In genomic region chr12:107960365-107960764, GRCm38 (mm10) we compare ENCODE assay signal across 8 mouse cellular contexts. TPM values are rescaled to one million over a fixed set of nuclear protein-coding genes. Genes with fewer than 3 reads are reported as not detected.
DNase-seq lines count a peak whose midpoint lies in the region; ATAC-seq lines count a peak whose summit lies in the region.

No protein-coding gene starts in this region.

- no peaks in the 10 kb centered on the region for H3K9me3 ChIP-seq in heart, embryonic 11.5 days (replicated peaks; ENCODE audit: control insufficient read depth, low read length)
- H3K9me3 ChIP-seq in embryonic facial prominence, embryonic 10.5 days = no peaks in the 10 kb centered on the region
- no peaks in the 10 kb centered on the region for H3K9me3 ChIP-seq in hindbrain, embryonic 13.5 days
- H3K9me3 ChIP-seq in midbrain, embryonic 13.5 days = no peaks in the 10 kb centered on the region

- peak overlapping the region; percentile 31 for H3K4me2 ChIP-seq in heart, embryonic 11.5 days
- H3K4me2 ChIP-seq in hindbrain, embryonic 13.5 days = peak overlapping the region; percentile 11; the same call in 1 of the 2 replicates
- no peak overlapping the region for H3K4me2 ChIP-seq in midbrain, embryonic 13.5 days (replicated peaks)

- no peak overlapping the region for H3K27ac ChIP-seq in heart, embryonic 11.5 days (ENCODE audit: low read depth, low read length)
- H3K27ac ChIP-seq in embryonic facial prominence, embryonic 10.5 days (replicated peaks) = peak overlapping the region; percentile 11
- peak overlapping the region; percentile 70 for H3K27ac ChIP-seq in hindbrain, embryonic 13.5 days
- H3K27ac ChIP-seq in midbrain, embryonic 13.5 days = peak overlapping the region; percentile 74

- peaks cover 15% of the 10 kb centered on the region for H3K4me1 ChIP-seq in heart, embryonic 11.5 days (ENCODE audit: control insufficient read depth, insufficient read depth, low read length)
- peaks cover 77% of the 10 kb centered on the region for H3K4me1 ChIP-seq in embryonic facial prominence, embryonic 10.5 days
- H3K4me1 ChIP-seq in hindbrain, embryonic 13.5 days (replicated peaks) = peaks cover 72% of the 10 kb centered on the region
- peaks cover 60% of the 10 kb centered on the region for H3K4me1 ChIP-seq in midbrain, embryonic 13.5 days (replicated peaks)

- 29% methylated on average over 14 of the region's 14 CpGs for WGBS in heart, embryonic 11.5 days (ENCODE audit: insufficient replicate concordance)
- WGBS in embryonic facial prominence, embryonic 10.5 days = 57% methylated on average over 14 of the region's 14 CpGs
- WGBS in hindbrain, embryonic 13.5 days = 49% methylated on average over 14 of the region's 14 CpGs
- 58% methylated on average over 14 of the region's 14 CpGs for WGBS in midbrain, embryonic 13.5 days

- intact Hi-C loops in heart, postnatal 10 days (cut with DNase I) = no loop called here

- H3K4me3 ChIP-seq in heart, embryonic 11.5 days (ENCODE audit: low read depth, low read length) = no peak overlapping the region
- no peak overlapping the region for H3K4me3 ChIP-seq in embryonic facial prominence, embryonic 10.5 days
- H3K4me3 ChIP-seq in hindbrain, embryonic 13.5 days = no peak overlapping the region
- H3K4me3 ChIP-seq in midbrain, embryonic 13.5 days (replicated peaks) = no peak overlapping the region

- no peaks in the 10 kb centered on the region for H3K36me3 ChIP-seq in heart, embryonic 11.5 days (ENCODE audit: control insufficient read depth, insufficient read depth, low read length)
- H3K36me3 ChIP-seq in embryonic facial prominence, embryonic 10.5 days (replicated peaks) = peaks cover 29% of the 10 kb centered on the region; the same call in 1 of the 2 replicates
- H3K36me3 ChIP-seq in hindbrain, embryonic 13.5 days = no peaks in the 10 kb centered on the region
- H3K36me3 ChIP-seq in midbrain, embryonic 13.5 days = no peaks in the 10 kb centered on the region

- DNase-seq in heart, postnatal 10 days = no peak
- DNase-seq in embryonic facial prominence, embryonic 10.5 days (ENCODE audit: low spot score) = peak; percentile 66
- no peak for DNase-seq in kidney, postnatal 25 days
- no peak for DNase-seq in urinary bladder, postnatal 14 days (ENCODE audit: low spot score)
- no peak for DNase-seq in adrenal gland, adult 2 months

- no peak overlapping the region for H3K9ac ChIP-seq in heart, embryonic 11.5 days (ENCODE audit: low read depth, low read length)
- H3K9ac ChIP-seq in hindbrain, embryonic 13.5 days = 0 out of 2 replicates have a peak overlapping the region, but pooled peaks have one; percentile 25
- no peak overlapping the region for H3K9ac ChIP-seq in midbrain, embryonic 13.5 days (replicated peaks)

- ATAC-seq in heart, embryonic 11.5 days (replicated peaks; ENCODE audit: insufficient number of reproducible peaks, low FRiP score, low TSS enrichment) = peak; percentile 35; the same call in 1 of the 2 replicates
- 0 out of 2 replicates have a peak, but pooled peaks have one; percentile 31 for ATAC-seq in hindbrain, embryonic 13.5 days (ENCODE audit: low FRiP score)
- no peak; the same call in 1 of the 2 replicates for ATAC-seq in midbrain, embryonic 13.5 days

- no peaks in the 10 kb centered on the region for H3K27me3 ChIP-seq in heart, embryonic 11.5 days (ENCODE audit: control insufficient read depth, insufficient read depth, low read length)
- no peaks in the 10 kb centered on the region for H3K27me3 ChIP-seq in embryonic facial prominence, embryonic 10.5 days (replicated peaks; ENCODE audit: low read depth, poor library complexity, severe bottlenecking)
- no peaks in the 10 kb centered on the region for H3K27me3 ChIP-seq in hindbrain, embryonic 13.5 days
- H3K27me3 ChIP-seq in midbrain, embryonic 13.5 days = no peaks in the 10 kb centered on the region

RNA-seq across cellular contexts. Expression of gene Bcl11b, which starts 43.0 kb away (rescaled TPM):
- polyA plus RNA-seq in heart, embryonic 11.5 days (2014; fragmentation: Nextera tagmentation; extraction: Ambion mirVana) = 1.7 and 3.5 TPM in 2 replicates
- total RNA-seq in heart, postnatal 10 days (2021) = 1 to 10 TPM; 1.6 to 1.8 TPM
- 7.3 and 10.4 TPM in 2 replicates for polyA plus RNA-seq in embryonic facial prominence, embryonic 10.5 days (2016; fragmentation: Nextera tagmentation; extraction: Ambion mirVana)
- polyA plus RNA-seq in hindbrain, embryonic 13.5 days (2015; fragmentation: Nextera tagmentation; extraction: Ambion mirVana) = 27.0 and 31.0 TPM in 2 replicates
- polyA plus RNA-seq in midbrain, embryonic 13.5 days (2015; fragmentation: Nextera tagmentation; extraction: Ambion mirVana) = 19.2 and 27.0 TPM in 2 replicates
- under 1 TPM; 0.20 to 0.59 TPM for total RNA-seq in adrenal gland, adult 2 months (2021)
- 0.66 and 1.3 TPM in 2 replicates for polyA plus RNA-seq in adrenal gland, adult 2 months (2012; rRNA removed)
